Mouse (Mus musculus) liver, embryonic 12.5 days (tissue): ENCODE measurements around the gene Pdzph1. TPM values are rescaled to one million over a fixed set of nuclear protein-coding genes. Genes with fewer than 3 reads are reported as not detected.
A peak's percentile ranks its signal among the peaks of the same experiment; 100 is the strongest.

Experiments used
- ATAC-seq: fragments of 200-750 bp; cut with Nextera tagmentation; 2 replicates; pipeline ENCODE4 v1.8.0; 2017; ENCODE audit warnings: moderate number of reproducible peaks, mild to moderate bottlenecking, moderate library complexity
- H3K27ac ChIP-seq: fragments of 300-500 bp; sonication (generic); 2 replicates; pipeline ENCODE4 v1.5.1; 2016; ENCODE audit warnings: mild to moderate bottlenecking
- H3K27me3 ChIP-seq: fragments of 300-500 bp; sonication (generic); replicated peaks from 2 replicates; pipeline ENCODE4 v1.6.1; 2016; ENCODE audit warnings: mild to moderate bottlenecking, moderate library complexity
- H3K36me3 ChIP-seq: fragments of 300-500 bp; sonication (generic); 2 replicates; pipeline ENCODE4 v1.6.1; 2016; ENCODE audit warnings: mild to moderate bottlenecking, moderate library complexity
- H3K4me1 ChIP-seq: fragments of 300-500 bp; sonication (generic); 2 replicates; pipeline ENCODE4 v1.6.1; 2016
- H3K4me2 ChIP-seq: fragments of 300-500 bp; sonication (generic); 2 replicates; pipeline ENCODE4 v1.6.1; 2016; ENCODE audit warnings: mild to moderate bottlenecking, moderate library complexity
- H3K4me3 ChIP-seq: fragments of 300-500 bp; sonication (generic); 2 replicates; pipeline ENCODE4 v1.5.1; 2016; ENCODE audit warnings: mild to moderate bottlenecking, moderate library complexity
- H3K9ac ChIP-seq: fragments of 300-500 bp; sonication (generic); 2 replicates; pipeline ENCODE4 v1.6.1; 2016; ENCODE audit warnings: mild to moderate bottlenecking, moderate library complexity
- H3K9me3 ChIP-seq: fragments of 300-500 bp; sonication (generic); replicated peaks from 2 replicates; pipeline ENCODE4 v1.6.1; 2016; ENCODE audit warnings: mild to moderate bottlenecking, moderate library complexity
- WGBS: fragments of 180-500 bp; shearing (Covaris S2); methylation state at CpG from one replicate; pipeline ENCODE4 v1.1.7; 2016; ENCODE audit not compliant: insufficient replicate concordance; 5-methylcytosine and 5-hydroxymethylcytosine counted together
- polyA plus RNA-seq: library from polyadenylated mRNA; unstranded; fragments of >200 nt; fragmentation: Nextera tagmentation; extraction: Ambion mirVana; gene quantifications from 2 replicates; pipeline ENCODE4 v1.2.1, GENCODE M21; 2016

Gene Pdzph1
- polyA plus RNA-seq = 0.66 and 0.93 TPM in 2 replicates

DNA sequence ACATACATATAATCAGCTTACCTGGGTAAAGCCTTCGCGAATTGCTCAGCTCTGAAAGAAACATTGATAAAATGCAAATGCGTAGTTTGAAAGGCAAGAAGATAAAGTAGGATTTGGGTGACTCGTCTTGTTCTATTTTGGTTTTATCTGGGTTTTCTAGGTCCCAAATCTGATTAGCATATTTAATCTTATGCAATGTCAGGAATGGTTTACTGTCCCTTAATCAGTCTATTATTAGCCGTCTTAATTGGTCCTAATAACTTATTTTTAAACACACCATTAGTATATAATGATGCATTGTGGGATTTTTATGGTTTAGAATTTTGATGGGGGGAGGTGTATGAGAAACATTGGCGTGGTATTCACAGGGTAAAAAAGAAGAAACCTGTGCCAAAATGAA lies at the start of gene Pdzph1:
TSS of gene Pdzph1 (minus strand) at position 101 of the 400 bp plus-strand sequence.
- Histone ChIP-seq H3K9ac (no peak within 1 kb of the TSS), H3K9me3 (no peaks in the 10 kb centered on the region), H3K4me2 (no peak within 1 kb of the TSS), H3K27me3 (no peaks in the 10 kb centered on the region), H3K27ac (no peak within 1 kb of the TSS), H3K4me1 (no peaks in the 10 kb centered on the region), H3K36me3 (no peaks in the 10 kb centered on the region), H3K4me3 (no peak within 1 kb of the TSS)
- WGBS = 63% methylated on average over 6 of the region's 6 CpGs
- no peak for ATAC-seq

DNA sequence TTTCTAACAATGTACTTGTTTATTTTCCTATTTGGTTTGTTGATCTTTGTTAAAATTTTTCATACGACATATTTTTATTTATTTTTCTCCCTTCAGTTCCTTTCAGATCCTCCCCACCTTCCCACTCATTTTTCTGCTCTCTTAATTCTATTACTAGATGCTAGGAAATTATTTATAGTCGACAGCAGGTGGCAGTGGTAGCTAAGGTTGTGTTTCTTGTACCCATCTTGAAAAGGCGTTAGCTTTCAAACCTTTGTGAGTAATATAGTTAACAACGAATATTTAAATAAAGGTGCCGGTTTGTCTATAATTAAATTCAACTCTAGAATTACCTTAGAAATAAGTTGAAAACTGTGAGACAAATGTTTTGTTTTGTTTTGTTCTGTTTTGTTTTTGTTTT lies 48.6 kb upstream of the Pdzph1 start:
- Histone ChIP-seq H3K4me2 (no peak overlapping the region), H3K36me3 (no peaks in the 10 kb centered on the region), H3K9ac (no peak overlapping the region), H3K4me3 (no peak overlapping the region), H3K27ac (no peak overlapping the region), H3K4me1 (no peaks in the 10 kb centered on the region), H3K9me3 (no peaks in the 10 kb centered on the region), H3K27me3 (no peaks in the 10 kb centered on the region)
- no peak for ATAC-seq
- WGBS = 49% methylated on average over 5 of the region's 5 CpGs

DNA sequence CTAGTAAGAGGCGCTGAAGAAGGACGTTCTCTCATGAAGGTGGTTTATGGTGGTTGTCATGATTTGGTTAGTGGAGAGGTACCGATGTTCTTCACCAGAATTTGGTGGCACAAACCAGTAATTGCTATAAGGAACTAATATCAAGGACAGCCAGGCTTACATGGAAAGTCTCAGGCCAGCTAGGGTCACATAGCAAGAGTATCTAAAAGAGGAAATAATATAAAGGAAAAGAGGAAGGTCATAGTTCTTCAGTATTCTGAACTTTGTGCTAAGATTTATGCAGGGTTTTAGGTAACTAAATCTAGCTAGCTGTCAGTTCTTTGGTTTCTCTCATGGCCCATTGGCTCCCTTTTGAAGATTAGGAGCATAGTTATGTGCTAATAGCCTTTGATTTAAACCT lies 42.3 kb upstream of the Pdzph1 start:
- H3K4me2 ChIP-seq = no peak overlapping the region
- no peaks in the 10 kb centered on the region for H3K36me3 ChIP-seq
- ATAC-seq = no peak
- no peak overlapping the region for H3K9ac ChIP-seq
- H3K9me3 ChIP-seq = no peaks in the 10 kb centered on the region
- no peaks in the 10 kb centered on the region for H3K4me1 ChIP-seq
- 72% methylated on average over 3 of the region's 3 CpGs for WGBS
- H3K27ac ChIP-seq = no peak overlapping the region
- no peaks in the 10 kb centered on the region for H3K27me3 ChIP-seq
- H3K4me3 ChIP-seq = no peak overlapping the region

DNA sequence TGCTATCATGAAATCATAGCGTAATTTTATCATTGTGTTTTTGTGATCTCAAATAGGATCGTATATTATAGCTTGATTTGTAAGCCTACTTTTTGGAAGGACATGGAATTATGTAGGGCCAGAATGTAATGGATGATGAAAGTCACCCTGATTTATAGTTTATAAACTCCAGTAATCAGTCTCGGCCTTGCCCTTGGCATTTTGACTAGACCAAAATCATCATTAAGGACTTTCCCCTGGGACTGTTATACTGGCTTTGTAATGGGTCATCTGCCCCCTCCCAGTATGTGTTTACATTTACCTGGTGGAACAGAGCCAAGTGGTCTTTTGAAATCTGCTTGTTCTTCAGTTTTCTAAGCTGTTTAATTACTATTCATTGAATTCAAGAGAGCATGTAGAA lies 35.2 kb upstream of the Pdzph1 start:
- ATAC-seq = no peak
- no peaks in the 10 kb centered on the region for H3K9me3 ChIP-seq
- no peaks in the 10 kb centered on the region for H3K4me1 ChIP-seq
- H3K4me3 ChIP-seq = no peak overlapping the region
- 75% methylated on average over 3 of the region's 3 CpGs for WGBS
- no peak overlapping the region for H3K4me2 ChIP-seq
- no peaks in the 10 kb centered on the region for H3K27me3 ChIP-seq
- H3K9ac ChIP-seq = no peak overlapping the region
- H3K27ac ChIP-seq = no peak overlapping the region
- no peaks in the 10 kb centered on the region for H3K36me3 ChIP-seq

DNA sequence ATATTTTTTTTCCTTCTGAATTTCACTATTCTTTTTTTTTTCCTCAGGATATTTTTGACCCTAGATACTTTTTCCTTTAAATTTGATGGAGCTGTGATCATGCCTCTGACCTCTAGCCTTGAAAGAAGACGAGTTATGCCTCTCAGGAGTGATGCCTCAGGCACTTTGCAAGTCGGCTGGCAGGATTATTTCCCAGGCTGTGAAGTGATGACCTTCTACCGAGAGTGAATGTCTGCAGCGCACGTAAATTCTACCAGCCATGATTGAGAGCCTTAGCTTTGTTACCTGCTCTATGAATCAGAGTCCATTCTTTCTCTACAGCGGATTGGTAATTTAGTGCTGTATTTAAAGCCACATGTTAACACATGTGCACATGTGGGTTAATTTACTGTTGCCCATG lies 33.3 kb upstream of the Pdzph1 start:
- Histone ChIP-seq H3K27me3 (no peaks in the 10 kb centered on the region), H3K27ac (no peak overlapping the region), H3K9me3 (no peaks in the 10 kb centered on the region), H3K4me2 (no peak overlapping the region), H3K36me3 (no peaks in the 10 kb centered on the region), H3K4me3 (no peak overlapping the region), H3K9ac (no peak overlapping the region), H3K4me1 (no peaks in the 10 kb centered on the region)
- ATAC-seq = no peak
- 60% methylated on average over 6 of the region's 6 CpGs for WGBS

DNA sequence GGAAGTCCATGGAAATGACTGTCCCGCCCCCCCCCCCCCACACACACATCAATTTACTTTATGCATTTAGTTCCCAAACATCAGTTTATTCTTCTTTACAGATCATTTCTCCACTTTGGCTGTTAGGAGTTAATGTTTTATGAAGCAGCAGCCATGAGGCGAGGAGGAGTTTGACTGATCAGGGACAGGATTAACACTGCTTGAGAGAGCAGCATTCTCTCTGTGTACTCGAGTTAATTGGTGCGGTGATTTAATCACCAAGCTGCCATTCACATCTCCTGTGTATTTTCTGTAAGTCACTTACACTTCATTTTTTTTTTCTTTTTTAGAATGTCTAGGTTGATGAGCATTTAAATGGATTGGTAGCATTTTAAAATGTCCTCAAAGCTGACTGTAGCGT lies 32.8 kb upstream of the Pdzph1 start:
- Histone ChIP-seq H3K36me3 (no peaks in the 10 kb centered on the region), H3K4me1 (no peaks in the 10 kb centered on the region), H3K27ac (no peak overlapping the region), H3K9me3 (no peaks in the 10 kb centered on the region), H3K9ac (no peak overlapping the region), H3K4me3 (no peak overlapping the region), H3K27me3 (no peaks in the 10 kb centered on the region), H3K4me2 (no peak overlapping the region)
- ATAC-seq = no peak
- WGBS = 61% methylated on average over 5 of the region's 5 CpGs

DNA sequence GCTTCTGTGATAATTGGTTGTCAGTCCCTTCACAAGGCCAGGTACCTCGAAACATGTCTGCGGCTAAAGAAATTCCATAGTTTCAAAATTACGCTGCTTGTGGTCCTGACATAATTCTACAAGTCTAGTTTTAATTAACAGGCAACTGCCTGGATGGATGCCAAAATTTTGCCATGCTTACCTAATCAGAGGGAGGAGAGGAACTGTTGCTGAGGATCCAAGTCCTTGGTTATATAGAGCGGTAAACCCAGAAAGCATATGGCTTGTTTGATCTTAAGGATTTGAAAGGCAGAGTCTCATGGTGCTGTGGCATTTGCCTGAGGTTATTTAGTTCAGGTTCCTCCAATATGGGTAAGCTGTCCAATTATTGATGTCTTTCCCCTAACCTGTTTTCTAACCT lies 27.5 kb upstream of the Pdzph1 start:
- no peak overlapping the region for H3K4me3 ChIP-seq
- WGBS = 77% methylated on average over 4 of the region's 4 CpGs
- no peak overlapping the region for H3K27ac ChIP-seq
- no peaks in the 10 kb centered on the region for H3K9me3 ChIP-seq
- no peak overlapping the region for H3K4me2 ChIP-seq
- no peak overlapping the region for H3K9ac ChIP-seq
- no peaks in the 10 kb centered on the region for H3K36me3 ChIP-seq
- H3K27me3 ChIP-seq = no peaks in the 10 kb centered on the region
- no peaks in the 10 kb centered on the region for H3K4me1 ChIP-seq
- no peak for ATAC-seq

DNA sequence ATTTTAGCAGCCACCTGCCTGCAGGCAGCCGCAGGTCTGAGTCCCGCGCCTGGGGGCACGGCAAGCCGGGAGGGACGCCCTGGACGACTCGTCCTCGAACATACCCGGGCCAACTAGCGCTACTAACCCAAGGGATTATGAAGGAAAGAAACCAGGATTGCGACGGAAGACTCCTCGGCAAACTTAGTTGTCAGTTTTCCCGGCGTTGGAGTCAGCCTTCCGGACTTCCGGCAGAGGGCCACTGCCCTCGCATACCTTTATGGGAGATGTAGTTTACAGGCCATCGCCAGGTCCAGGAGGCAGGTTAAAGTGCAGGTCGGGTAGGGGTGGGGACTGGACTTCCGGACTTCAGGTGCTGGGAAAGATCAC lies 21.9 kb upstream of the Pdzph1 start, which contains the start of gene Nudt12:
TSS of gene Nudt12 (minus strand) at position 282 of the 369 bp plus-strand sequence.
- Histone ChIP-seq H3K4me2 (peak within 1 kb of the TSS; percentile 80), H3K27me3 (no peaks in the 10 kb centered on the region), H3K27ac (peak within 1 kb of the TSS; percentile 75), H3K9ac (peak within 1 kb of the TSS; percentile 78), H3K4me3 (peak within 1 kb of the TSS; percentile 78), H3K36me3 (peaks cover 9% of the 10 kb centered on the region), H3K9me3 (no peaks in the 10 kb centered on the region), H3K4me1 (peaks cover 6% of the 10 kb centered on the region)
- ATAC-seq = peak; percentile 86
- 0% methylated on average over 22 of the region's 22 CpGs for WGBS

DNA sequence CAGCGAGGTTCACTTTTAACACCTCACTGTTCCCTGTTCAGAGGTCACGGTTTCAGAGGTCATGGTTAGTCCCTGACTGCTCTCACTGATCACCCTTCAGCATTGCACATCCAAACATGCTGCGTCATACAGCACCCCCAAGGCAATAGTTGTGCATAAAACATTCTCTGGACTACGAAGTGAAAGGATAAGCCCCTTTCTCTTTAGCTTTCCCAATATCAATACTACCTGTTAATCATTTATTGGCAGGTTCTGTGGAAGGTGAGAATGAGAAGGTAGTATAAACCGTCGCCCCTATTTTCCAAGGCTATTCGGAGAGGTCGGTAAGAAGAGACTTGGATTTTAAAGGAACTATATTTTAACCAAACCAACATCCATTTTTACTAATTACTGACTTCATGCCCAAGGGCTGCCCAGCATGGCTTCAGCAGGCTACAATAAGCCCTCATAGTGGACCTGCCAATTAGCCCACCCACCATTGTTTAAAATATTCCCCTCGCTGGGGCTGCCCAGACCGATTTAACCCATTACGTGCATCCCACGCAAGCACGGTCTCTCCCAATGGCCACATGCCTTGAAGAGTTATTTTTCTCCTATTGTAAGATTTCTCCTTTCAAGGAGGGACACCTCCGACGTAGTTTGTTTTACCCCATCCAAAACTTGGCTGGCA lies 21.4 kb upstream of the Pdzph1 start:
- 9% methylated on average over 15 of the region's 15 CpGs for WGBS
- H3K9me3 ChIP-seq = no peaks in the 10 kb centered on the region
- no peaks in the 10 kb centered on the region for H3K27me3 ChIP-seq
- H3K4me2 ChIP-seq = peak overlapping the region; percentile 80
- peaks cover 6% of the 10 kb centered on the region for H3K4me1 ChIP-seq
- H3K9ac ChIP-seq = peak overlapping the region; percentile 78
- peak; percentile 88 for ATAC-seq
- H3K4me3 ChIP-seq = peak overlapping the region; percentile 78
- H3K27ac ChIP-seq = peak overlapping the region; percentile 75
- peaks cover 9% of the 10 kb centered on the region for H3K36me3 ChIP-seq

DNA sequence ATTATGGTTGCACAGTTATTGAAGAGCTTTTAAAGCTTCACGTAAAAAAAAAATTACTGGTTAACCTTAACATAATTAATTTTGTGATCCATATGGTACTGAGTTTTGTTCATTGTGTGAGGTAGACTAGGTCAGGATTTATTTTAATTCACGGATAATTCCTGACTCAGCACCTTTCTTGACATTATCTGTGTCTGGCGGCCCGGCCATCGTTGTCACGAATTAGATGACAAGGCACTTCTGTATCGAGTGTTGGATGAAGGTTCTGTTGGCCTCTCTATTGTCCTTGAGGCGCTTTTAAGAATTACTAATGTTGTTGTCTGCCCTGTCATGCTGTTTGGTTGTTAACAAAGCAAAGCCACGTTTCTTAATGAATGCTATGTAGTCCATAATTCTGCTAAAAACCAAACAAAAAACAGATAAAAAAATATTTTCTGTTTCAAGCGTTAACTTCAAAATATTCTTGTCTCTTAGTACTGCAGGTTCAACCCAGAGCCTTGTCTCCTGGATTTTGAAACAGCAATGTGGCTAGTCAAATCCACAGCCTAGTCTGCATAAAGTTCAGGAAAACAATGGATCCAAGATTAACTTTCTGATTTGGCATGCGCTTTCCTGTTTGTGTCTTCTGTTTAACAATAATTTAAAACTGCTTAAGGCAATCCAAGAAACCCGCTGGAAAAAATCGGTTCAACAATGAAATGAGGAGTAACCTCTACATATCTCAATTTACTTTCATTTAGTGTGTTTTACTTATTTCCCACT lies 20.6 kb upstream of the Pdzph1 start:
- peak overlapping the region; percentile 80 for H3K4me2 ChIP-seq
- peaks cover 6% of the 10 kb centered on the region for H3K4me1 ChIP-seq
- no peaks in the 10 kb centered on the region for H3K27me3 ChIP-seq
- peak overlapping the region; percentile 78; the same call in 1 of the 2 replicates for H3K4me3 ChIP-seq
- H3K9me3 ChIP-seq = no peaks in the 10 kb centered on the region
- H3K9ac ChIP-seq = no peak overlapping the region
- no peak for ATAC-seq
- 61% methylated on average over 13 of the region's 13 CpGs for WGBS
- 0 out of 2 replicates have a peak overlapping the region, but pooled peaks have one; percentile 36 for H3K27ac ChIP-seq
- H3K36me3 ChIP-seq = peaks cover 15% of the 10 kb centered on the region

DNA sequence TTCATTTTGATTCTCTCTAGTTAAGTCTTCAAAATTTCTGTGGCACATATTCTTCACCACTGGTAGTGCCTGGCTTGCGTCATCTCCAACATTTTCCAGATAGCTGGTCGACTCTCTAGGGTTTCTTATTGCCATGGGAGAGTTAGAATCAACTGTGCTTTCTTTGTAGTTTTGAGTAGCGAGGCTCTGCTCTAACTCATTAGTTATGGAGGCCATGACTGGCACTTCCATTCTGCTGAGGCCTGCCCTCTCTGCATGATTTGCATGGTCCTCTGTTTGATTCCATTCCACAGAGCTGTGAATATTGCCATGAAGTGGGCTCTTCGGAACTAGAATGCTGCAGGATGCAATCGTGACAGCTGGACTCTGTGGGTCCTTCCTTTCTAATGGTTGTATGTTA lies 17.9 kb downstream of the Pdzph1 start:
- H3K27ac ChIP-seq = no peak overlapping the region
- no peak for ATAC-seq

DNA sequence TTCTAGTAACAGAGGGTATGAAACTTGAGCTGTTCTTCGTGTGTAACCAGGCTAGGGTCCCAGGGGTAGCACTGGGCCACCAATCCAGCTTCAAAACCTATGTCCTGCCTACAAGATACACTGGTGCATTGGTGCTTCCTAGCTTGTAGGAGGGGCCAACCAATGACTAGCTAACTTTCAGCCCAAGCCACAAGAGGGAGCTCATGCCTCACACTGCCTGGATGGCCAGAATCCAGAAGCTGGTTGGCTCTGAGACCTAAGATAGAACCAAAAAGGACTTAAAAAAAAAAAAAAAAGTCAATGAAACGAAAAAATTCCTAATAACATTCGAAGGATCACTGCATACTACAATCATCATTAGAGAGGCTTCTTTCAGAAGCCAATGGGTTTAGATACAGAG lies 31.3 kb downstream of the Pdzph1 start:
- WGBS = 9% methylated on average over 3 of the region's 3 CpGs
- no peak overlapping the region for H3K4me3 ChIP-seq
- no peaks in the 10 kb centered on the region for H3K36me3 ChIP-seq
- no peaks in the 10 kb centered on the region for H3K4me1 ChIP-seq
- H3K27ac ChIP-seq = no peak overlapping the region
- H3K9ac ChIP-seq = no peak overlapping the region
- no peak overlapping the region for H3K4me2 ChIP-seq
- ATAC-seq = peak; percentile 51; the same call in 1 of the 2 replicates
- no peaks in the 10 kb centered on the region for H3K27me3 ChIP-seq
- H3K9me3 ChIP-seq = no peaks in the 10 kb centered on the region

More for the DNA sequence above, 17.9 kb downstream of the Pdzph1 start:
- H3K4me3 ChIP-seq = no peak overlapping the region
- no peak overlapping the region for H3K9ac ChIP-seq
- no peaks in the 10 kb centered on the region for H3K4me1 ChIP-seq
- WGBS = 64% methylated on average over 5 of the region's 5 CpGs
- no peak overlapping the region for H3K4me2 ChIP-seq
- no peaks in the 10 kb centered on the region for H3K9me3 ChIP-seq
- no peaks in the 10 kb centered on the region for H3K36me3 ChIP-seq
- H3K27me3 ChIP-seq = no peaks in the 10 kb centered on the region
